Mouse (Mus musculus) Muller cell, postnatal 12 days (primary cell): ENCODE data around the gene Rgmb.

Experiments
- DNase-seq: peaks from one replicate; pipeline ENCODE4 v3.0.0-alpha.2; 2015; ENCODE audit errors: inconsistent ontology term

The Rgmb gene

GRCm38 (mm10) chr17:15822376-15822775, 8.5 kb downstream of the Rgmb start:
- no peak for DNase-seq

GRCm38 (mm10) chr17:15821706-15822105, 9.1 kb downstream of the Rgmb start:
- no peak for DNase-seq

DNA sequence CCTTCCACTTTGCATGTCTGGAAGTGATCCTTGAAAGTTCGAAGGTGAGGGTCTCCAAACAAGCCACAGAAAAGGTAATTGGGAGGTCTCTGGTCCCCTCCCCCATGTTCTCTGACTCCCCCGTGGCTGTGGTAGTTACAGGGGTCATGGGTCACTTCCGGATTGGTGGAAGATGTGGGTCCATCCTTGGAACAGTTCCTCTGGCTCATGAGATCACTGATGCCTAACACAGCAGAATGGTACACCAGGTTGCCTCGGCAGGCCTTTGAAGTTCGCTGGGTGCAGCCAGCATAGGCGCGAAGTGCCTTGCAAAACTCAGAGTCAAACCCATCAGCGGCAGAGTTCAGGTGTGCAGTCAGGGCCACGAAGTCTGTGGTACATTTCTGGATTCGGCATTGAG, 10.1 kb downstream of the Rgmb start:
- no peak for DNase-seq

DNA sequence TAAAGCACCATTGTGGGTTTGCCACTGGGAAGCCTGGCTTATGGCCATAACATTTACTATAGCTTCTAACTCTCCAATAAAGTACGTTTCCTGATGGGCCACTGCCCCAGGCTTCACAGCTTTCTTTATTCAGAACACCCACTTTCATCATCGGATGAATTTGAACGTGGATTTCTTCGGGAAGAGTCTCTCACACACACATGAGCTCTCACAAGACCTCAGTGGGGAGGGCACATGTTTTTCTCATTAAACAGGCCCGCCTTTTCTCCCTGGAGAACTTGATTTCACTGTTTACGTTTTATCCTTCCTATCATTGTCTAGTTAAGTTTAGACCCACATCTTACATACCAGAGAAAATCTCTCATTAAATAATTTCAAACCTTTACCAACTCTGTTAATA, 10.7 kb downstream of the Rgmb start:
- no peak for DNase-seq

GRCm38 (mm10) chr17:15818372-15818771, 12.5 kb downstream of the Rgmb start:
- DNase-seq: no peak

GRCm38 (mm10) chr17:15817634-15818033, 13.2 kb downstream of the Rgmb start:
- no peak for DNase-seq

DNA sequence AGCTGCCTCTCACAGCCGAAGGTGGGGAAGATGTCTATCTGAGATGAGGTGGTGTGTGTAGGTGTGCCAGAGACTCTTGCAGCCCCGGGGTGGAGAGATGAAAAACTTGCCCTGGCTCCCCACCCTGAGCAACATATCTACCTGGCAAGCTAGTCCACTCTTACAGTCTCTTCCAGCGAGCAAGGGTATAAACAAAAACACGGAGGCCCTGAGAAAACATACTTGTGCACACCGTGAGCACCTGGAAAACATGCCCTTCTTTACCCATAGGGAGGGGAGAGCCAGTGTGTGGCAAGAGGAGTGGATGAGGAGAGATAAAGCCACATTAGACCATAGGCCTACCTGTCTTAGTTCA, 13.8 kb downstream of the Rgmb start:
- no peak for DNase-seq

GRCm38 (mm10) chr17:15816379-15817095, 14.3 kb downstream of the Rgmb start:
- DNase-seq: no peak

DNA sequence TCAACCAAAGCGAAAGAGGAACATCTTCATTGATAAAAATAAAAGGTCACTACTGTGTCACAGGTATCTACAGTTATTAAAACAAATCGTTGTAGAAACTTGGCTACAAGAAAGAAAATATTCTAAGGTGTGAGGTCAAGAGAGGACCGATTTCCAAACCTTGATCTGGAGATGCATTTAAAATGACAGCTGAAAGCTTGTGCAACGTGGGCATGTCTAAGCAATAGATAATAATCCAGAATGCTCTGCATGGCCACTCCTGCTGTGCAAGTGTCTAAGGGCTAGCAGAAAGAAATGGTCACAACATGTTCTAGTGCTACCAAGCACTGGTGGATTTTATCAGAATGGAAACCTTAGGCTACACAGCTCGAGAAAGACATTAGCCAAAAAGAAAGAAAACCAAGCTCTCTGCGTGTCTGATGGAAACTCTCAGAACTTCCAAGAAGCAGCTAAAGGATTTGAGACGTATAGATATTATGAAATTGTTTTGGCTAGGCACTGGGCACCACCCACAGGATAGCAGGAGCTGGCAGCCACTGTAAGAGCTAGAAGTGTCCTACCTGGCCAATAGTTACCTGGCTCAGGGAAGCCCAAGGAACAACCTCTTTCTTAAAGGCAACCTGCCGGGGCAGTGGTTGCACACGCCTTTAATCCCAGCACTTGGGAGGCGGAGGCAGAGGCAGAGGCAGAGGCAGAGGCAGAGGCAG, 15.4 kb downstream of the Rgmb start:
- DNase-seq: no peak

GRCm38 (mm10) chr17:15813658-15814212, 17.1 kb downstream of the Rgmb start:
- peak; percentile 39 for DNase-seq

GRCm38 (mm10) chr17:15812136-15812778, 18.6 kb downstream of the Rgmb start:
- DNase-seq: no peak

DNA sequence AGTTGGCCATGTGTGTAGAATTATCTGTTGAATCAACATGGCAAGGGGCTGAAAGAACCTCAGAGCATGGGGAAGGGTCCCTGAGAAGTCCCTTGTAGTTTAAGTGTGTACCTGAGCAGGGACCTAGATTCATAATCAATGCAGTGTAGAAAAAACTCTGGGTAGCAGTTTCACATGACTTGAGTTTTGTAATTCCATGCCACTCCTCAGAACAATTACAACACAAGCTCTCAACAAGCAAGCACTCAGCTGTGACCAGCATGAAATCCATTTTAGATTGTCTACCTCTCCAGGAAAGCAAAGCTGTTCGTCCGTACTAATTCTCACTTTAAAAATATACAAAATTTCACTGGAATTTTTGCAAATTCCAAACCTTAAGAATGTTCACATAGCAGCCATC, 20.9 kb downstream of the Rgmb start:
- no peak for DNase-seq

DNA sequence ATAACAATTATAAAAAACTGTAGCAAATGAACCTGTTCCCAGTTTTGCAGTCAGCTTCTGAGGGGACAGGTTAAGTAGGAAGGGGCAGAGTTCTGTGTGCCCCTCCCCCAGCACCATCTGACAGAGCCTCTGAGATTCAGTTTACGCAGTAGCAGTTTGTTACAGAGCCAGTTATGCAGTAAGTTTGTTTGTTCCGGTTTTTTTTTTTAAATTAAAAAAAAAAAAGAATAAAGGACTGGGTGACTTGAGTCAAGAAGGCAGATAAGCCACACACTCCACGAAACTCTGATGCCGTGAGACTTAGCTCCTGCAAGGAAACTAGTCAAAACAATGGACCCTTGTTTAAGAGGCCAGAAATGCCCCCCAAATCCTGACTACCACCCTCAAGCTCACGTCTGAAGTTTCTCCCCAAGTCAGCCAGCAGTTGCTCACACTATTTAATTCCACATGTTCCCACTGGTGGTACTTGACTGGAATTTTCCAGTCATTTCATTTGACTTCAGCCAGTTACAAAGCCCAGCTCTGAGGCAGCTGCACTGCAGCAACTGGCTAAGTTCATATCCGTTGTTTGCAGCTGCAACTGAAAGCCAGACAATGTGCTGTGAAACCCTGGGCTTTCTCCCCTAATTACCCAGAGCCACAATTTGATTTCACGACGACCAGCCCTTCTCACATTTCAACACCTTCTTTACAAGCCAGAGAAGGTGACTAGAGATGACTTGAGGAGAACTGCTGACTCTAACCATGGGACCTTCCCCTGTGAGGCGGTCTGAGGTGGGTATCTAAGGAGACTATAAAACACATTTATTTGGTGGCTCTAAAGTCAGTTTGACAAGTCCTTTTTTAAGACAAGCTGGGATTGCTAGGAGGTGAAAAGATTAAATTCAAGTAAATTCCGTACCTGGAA, 22.1 kb downstream of the Rgmb start:
- DNase-seq: no peak

DNA sequence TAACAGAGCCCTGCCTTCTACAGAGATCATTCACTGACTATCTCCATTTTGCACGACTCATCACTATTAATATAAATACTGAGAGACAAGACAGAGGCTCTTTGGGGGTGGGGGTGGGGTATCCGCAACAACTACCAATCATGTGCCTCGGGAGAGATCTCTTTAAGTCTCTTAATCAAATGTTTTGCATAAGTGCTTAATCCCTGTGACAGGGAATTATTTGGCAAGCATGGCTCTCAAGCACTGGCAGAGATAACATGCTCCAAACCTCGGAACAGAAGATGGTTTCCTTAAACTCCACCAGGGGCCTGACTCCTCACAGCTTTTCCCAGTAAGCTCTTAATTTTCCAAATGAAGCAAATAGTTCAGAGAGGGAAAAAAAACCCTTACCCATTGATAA, 22.8 kb downstream of the Rgmb start:
- DNase-seq: no peak

- no peak for DNase-seq
These were observed 23.4 kb downstream of the Rgmb start for GRCm38 (mm10) chr17:15807295-15807984.

GRCm38 (mm10) chr17:15804008-15804812, 26.6 kb downstream of the Rgmb start:
- DNase-seq: no peak

- no peak for DNase-seq
These were observed 31.5 kb downstream of the Rgmb start for GRCm38 (mm10) chr17:15799195-15799793.

DNA sequence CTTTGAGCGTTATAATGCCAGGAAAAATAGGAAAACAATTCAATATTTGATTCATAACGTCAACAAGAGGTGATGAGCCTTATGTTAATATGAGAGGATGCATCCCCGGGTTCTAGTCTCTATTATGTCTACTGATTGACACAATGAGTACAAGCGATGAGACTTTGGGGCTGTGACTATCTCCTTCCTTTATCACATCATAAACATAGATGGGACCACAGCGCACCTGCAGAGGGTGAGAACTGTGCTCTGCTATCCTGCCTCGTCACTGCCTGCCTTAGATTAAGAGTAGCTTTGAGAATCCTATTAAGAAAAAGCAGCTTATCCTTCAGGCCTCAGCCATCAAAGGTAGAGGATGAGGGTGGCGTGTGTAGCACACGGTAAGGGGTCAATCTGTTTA, 40.1 kb downstream of the Rgmb start:
- DNase-seq: no peak

GRCm38 (mm10) chr17:15787036-15787435, 43.8 kb downstream of the Rgmb start:
- peak; percentile 30 for DNase-seq

- DNase-seq: no peak
These were observed 52.9 kb downstream of the Rgmb start for GRCm38 (mm10) chr17:15777979-15778378.
